Mouse (Mus musculus): Measurements from ENCODE around the gene Rab35.

Rab35 gene

GRCm38 (mm10) chr5:115631505-115632357 lies at the start of gene Rab35:
Gene Rab35 (plus strand): TSS chr5:115631908.
- peak; percentile 92 to 94 for DNase-seq (ENCODE audit: low spot score in 2 of 2)

DNA sequence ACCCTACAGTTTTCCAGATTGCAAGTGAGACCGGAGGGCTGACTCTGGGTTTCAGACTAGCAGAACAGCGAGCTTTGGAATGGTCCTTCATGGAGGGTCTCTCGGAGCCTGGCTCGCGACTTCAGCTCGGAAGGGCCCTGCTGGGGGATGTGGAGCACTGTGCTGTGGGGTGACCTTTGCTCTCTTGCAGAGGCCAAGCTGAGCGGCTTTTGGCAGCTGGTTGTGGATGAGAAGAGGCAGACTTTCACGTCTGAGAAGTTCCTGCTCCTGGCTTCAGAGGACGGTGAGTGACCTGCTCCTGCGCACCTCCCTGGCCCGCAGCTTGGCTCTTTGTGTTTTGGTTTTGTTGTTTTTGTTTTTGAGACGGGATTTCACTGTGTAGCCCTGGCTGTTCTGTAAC lies 46.1 kb upstream of the Rab35 start:
- no peak for DNase-seq (ENCODE audit: low spot score in 2 of 2)

- DNase-seq (ENCODE audit: low spot score in 2 of 2), result no peak
Observed at GRCm38 (mm10) chr5:115586166-115586565, 45.5 kb upstream of the Rab35 start.

- no peak for DNase-seq (ENCODE audit: low spot score in 2 of 2)
Observed at GRCm38 (mm10) chr5:115586780-115587179, 44.9 kb upstream of the Rab35 start.

GRCm38 (mm10) chr5:115591028-115591427 lies 40.7 kb upstream of the Rab35 start:
- no peak for DNase-seq (ENCODE audit: low spot score in 2 of 2)

DNA sequence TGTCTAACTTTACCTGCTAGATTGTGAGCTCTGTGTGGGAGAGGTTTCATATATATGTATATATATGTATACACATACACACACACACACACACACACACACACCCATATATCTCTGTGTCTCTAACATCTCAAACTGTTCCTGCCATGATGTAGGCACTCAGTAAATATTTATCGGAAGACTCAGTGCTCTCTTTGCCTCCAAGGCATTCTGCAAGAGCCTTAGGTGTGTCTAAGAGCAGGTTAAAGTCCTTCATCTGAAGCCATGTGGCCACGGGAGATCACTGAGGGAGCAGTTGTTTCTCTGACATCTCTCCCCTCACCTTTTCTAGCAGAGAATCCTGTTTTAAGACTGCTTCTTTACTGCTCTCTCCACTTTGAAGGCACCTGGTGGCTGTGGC lies 40.2 kb upstream of the Rab35 start:
- no peak for DNase-seq (ENCODE audit: low spot score in 2 of 2)

DNA sequence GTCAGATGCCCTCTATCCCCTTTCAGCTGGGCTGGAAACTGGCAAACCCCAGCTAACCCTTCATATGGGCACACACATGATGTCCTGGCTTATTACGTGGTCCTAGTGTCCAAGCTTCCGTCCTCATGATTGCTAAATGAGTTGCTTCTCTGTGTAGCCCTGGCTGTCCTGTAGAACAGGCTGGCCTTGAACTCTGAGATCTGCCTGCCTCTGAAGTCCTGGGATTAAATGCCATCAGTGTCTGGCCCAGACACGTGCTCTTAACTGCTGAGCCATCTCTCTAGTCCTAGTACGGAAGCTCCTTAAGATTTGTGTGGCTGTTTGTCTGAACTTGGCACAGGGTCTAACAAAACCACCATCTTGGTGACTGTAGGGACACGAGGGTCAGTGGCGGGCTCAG lies 28.1 kb upstream of the Rab35 start:
- no peak for DNase-seq (ENCODE audit: low spot score in 2 of 2)

DNA sequence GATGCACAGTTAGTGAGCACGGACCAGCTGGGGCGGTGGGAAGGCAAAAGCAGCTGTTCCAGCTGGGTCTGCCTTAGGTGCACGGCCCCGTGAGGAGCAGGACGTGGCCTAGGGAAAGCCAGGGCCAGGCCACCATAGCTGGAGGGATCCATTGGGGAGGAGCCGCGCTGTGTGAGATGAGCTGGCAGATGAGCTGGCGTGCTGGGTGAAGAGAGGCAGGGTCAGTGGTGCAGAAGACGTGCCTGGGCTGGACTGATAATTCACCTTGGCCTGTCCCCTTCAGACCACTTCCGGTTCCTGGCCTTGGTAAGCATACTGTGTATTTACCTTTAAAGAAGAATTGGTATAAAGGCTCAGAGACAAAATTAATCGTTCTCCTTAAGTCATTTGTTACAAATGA lies 20.1 kb upstream of the Rab35 start:
- DNase-seq (ENCODE audit: low spot score in 2 of 2), result no peak

GRCm38 (mm10) chr5:115613332-115613731 lies 18.4 kb upstream of the Rab35 start:
- no peak for DNase-seq (ENCODE audit: low spot score in 2 of 2)

DNA sequence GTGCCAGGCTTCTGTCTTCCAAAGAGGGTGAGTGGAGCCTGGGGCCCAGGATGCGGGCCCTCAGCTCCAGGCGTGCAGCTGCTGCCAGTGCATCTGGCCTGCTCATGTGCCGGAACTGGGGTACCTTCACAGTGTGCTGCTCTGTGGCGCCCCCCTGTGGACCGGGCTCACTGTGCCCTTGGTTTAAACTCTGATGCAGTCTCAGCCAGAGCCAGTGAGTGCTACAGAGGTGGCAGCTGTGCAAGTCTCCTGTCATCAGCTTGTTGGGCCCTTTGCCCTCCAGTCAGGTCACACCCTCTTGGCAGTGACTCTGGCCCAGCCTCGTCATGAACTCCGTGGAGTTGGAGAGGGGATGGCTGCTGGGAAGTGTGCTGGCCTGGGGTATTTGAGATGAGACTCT lies 16.8 kb upstream of the Rab35 start:
- DNase-seq (ENCODE audit: low spot score in 2 of 2), result peak; percentile 18 to 74

DNA sequence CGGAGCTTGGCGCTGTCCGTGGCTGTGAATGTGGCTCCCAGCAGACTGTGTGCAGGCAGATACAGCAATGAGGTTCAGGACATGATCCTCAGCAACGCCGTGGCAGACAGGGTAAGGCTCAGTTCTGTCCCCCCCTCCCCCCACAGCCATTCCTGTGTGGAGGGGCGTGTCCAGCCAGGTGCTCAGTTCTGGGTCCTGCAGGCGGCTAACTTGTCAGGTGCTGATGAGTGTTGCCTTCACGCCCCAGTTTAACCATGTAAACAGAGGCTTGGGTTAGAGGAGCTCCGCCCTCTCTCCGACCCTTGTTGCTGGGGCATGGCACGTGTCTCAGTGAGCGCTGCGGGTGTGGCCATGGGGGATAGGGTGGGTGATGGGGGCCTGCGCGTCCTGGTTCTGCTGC lies 12.0 kb upstream of the Rab35 start:
- DNase-seq (ENCODE audit: low spot score in 2 of 2), result no peak

- DNase-seq (ENCODE audit: low spot score in 2 of 2), result no peak
Observed at GRCm38 (mm10) chr5:115622686-115623085, 9.0 kb upstream of the Rab35 start.

GRCm38 (mm10) chr5:115623694-115624440 lies 7.8 kb upstream of the Rab35 start:
- DNase-seq (ENCODE audit: low spot score in 2 of 2), result no peak

GRCm38 (mm10) chr5:115626237-115626886 lies 5.3 kb upstream of the Rab35 start:
- no peak for DNase-seq (ENCODE audit: low spot score in 2 of 2)

- DNase-seq (ENCODE audit: low spot score in 2 of 2), result no peak
Observed at GRCm38 (mm10) chr5:115628083-115628482, 3.6 kb upstream of the Rab35 start.

- no peak for DNase-seq (ENCODE audit: low spot score in 2 of 2)
Observed at GRCm38 (mm10) chr5:115629672-115630071, 2.0 kb upstream of the Rab35 start.

GRCm38 (mm10) chr5:115630291-115630690 lies 1.4 kb upstream of the Rab35 start:
- DNase-seq (ENCODE audit: low spot score in 2 of 2), result no peak

- peak; percentile 37 to 43 for DNase-seq (ENCODE audit: low spot score in 2 of 2)
Observed at GRCm38 (mm10) chr5:115632358-115632714, 628 bp downstream of the Rab35 start.

DNA sequence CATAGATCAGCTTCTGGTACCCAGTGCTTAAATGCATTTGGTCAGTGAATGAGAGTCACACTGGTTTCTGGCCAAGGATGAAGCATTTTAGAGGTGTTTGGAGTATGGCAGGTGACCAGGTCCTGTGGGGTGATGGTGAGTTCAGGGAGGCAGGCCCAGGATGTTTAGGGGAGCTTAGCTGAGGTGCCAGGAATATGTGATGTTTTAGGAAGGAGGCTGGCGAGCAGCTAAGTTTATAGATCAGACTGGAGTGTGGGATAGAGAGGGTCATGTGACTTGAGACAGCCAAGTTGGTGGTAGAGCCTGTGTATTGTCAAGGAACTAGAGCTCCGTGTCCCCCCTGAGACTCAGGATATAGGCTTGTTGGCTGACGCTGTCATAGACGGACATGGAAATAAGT lies 1.4 kb downstream of the Rab35 start:
- DNase-seq (ENCODE audit: low spot score in 2 of 2), result no peak

- DNase-seq (ENCODE audit: low spot score in 2 of 2), result no peak
Observed at GRCm38 (mm10) chr5:115634046-115634445, 2.3 kb downstream of the Rab35 start.

DNA sequence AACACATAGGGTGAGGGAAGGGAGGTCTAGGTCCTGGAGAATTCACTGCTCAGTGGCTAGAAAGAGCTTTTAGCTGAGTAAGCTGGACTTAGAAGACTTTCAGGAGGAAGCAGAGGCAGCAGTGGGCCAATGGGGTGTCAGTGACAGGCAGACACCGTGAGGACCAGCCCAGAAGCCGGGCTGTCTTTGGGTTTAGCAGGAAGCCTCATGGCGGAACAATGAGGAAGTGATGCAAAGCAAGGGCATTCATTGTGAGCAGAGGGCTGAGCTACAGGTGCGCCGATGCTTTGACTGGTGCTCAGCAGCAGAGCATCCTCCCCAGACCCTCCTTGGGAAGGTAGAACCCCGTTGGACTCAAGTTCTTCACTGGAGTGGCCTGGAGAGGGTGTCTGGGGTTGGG lies 3.8 kb downstream of the Rab35 start:
- DNase-seq (ENCODE audit: low spot score in 2 of 2), result peak in 1 of 2 experiments; percentile 26

DNA sequence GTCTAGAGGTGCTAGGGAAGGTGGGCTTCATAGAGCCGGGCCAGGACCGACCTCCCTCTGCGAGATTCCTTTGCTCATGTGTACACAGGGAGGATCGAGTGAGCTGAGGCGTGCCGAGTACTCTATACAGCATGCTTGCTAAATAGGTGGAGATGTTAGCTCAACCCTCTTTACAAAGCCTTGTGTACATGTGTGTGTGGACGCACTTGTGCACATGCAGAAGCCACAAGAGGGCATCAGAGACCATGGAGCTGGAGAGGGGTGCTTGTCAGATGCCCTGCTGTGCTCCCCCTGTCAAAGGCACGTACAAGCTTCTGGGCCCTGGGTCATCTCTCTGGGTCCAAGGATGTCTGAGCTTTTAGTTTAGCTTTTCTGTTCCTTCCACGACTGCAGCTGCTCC lies 12.5 kb downstream of the Rab35 start:
- peak; percentile 15 to 31 for DNase-seq (ENCODE audit: low spot score in 2 of 2)

DNA sequence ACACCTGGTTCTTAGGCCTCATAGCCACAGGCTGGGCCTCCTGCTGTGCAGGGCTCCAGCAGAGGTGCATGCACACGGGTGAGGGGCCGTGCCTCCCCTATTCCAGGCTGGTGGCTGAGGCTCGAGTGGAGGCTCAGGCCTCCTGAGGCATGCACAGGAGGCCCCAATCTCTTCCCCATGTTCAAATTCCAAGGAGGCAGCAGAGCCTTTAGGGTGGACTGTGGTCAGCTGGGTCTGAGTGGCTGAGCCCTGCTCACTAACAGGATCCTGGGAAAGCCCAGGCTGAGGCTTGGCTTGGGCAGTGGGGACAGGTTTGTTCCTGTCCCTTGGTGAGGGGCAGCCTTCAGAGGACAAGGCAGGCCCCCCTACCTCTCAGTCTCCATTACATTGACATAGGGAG lies 17.2 kb downstream of the Rab35 start:
- DNase-seq (ENCODE audit: low spot score in 2 of 2), result no peak
